Mouse (Mus musculus) liver, embryonic 11.5 days (tissue): ENCODE measurements around the gene Napa. TPM values are rescaled to one million over a fixed set of nuclear protein-coding genes. Genes with fewer than 3 reads are reported as not detected.
A peak's percentile ranks its signal among the peaks of the same experiment; 100 is the strongest.

Source experiments
- ATAC-seq: fragments of 200-750 bp; cut with Nextera tagmentation; replicated peaks from 2 replicates; pipeline ENCODE4 v1.8.0; 2017; ENCODE audit warnings: moderate number of reproducible peaks, mild to moderate bottlenecking, moderate TSS enrichment, moderate library complexity; ENCODE audit not compliant: low FRiP score
- DNase-seq: peaks from one replicate; pipeline ENCODE4 v3.0.0-alpha.2; 2017; ENCODE audit warnings: low spot score
- H3K27ac ChIP-seq: fragments of 300-500 bp; sonication (generic); 2 replicates; pipeline ENCODE4 v1.5.1; 2014; ENCODE audit warnings: mild to moderate bottlenecking, low read depth, low read length, control low read depth
- H3K27me3 ChIP-seq: fragments of 300-500 bp; sonication (generic); replicated peaks from 2 replicates; pipeline ENCODE4 v1.6.1; 2014; ENCODE audit warnings: low read length, mixed read lengths; ENCODE audit not compliant: control insufficient read depth, insufficient read depth
- H3K36me3 ChIP-seq: fragments of 300-500 bp; sonication (generic); 2 replicates; pipeline ENCODE4 v1.6.1; 2014; ENCODE audit warnings: mild to moderate bottlenecking, low read length, moderate library complexity, mixed read lengths; ENCODE audit not compliant: control insufficient read depth, insufficient read depth
- H3K4me1 ChIP-seq: fragments of 300-500 bp; sonication (generic); replicated peaks from 2 replicates; pipeline ENCODE4 v1.6.1; 2014; ENCODE audit warnings: low read length, mixed read lengths; ENCODE audit not compliant: control insufficient read depth, insufficient read depth
- H3K4me2 ChIP-seq: fragments of 300-500 bp; sonication (generic); 2 replicates; pipeline ENCODE4 v1.6.1; 2014; ENCODE audit warnings: mild to moderate bottlenecking, control low read depth, moderate library complexity
- H3K4me3 ChIP-seq: fragments of 300-500 bp; sonication (generic); 2 replicates; pipeline ENCODE4 v1.5.1; 2014; ENCODE audit warnings: low read depth, low read length, control low read depth
- H3K9ac ChIP-seq: fragments of 300-500 bp; sonication (generic); 2 replicates; pipeline ENCODE4 v1.6.1; 2014; ENCODE audit warnings: low read depth, low read length, control low read depth
- H3K9me3 ChIP-seq: fragments of 300-500 bp; sonication (generic); 2 replicates; pipeline ENCODE4 v1.6.1; 2016; ENCODE audit warnings: low read length, inconsistent platforms, mixed read lengths; ENCODE audit not compliant: control insufficient read depth
- WGBS: fragments of 180-500 bp; shearing (Covaris S2); extraction: QIAGEN DNeasy Blood & Tissue Kit; methylation state at CpG from one replicate; pipeline ENCODE4 v1.1.7; 2014; 5-methylcytosine and 5-hydroxymethylcytosine counted together
- polyA plus RNA-seq: library from polyadenylated mRNA; unstranded; fragments of >200 nt; fragmentation: Nextera tagmentation; extraction: Ambion mirVana; gene quantifications from 2 replicates; pipeline ENCODE4 v1.2.1, GENCODE M21; 2014

The Napa gene
- polyA plus RNA-seq, 1 experiment from 2014 or later = 174 TPM

DNA sequence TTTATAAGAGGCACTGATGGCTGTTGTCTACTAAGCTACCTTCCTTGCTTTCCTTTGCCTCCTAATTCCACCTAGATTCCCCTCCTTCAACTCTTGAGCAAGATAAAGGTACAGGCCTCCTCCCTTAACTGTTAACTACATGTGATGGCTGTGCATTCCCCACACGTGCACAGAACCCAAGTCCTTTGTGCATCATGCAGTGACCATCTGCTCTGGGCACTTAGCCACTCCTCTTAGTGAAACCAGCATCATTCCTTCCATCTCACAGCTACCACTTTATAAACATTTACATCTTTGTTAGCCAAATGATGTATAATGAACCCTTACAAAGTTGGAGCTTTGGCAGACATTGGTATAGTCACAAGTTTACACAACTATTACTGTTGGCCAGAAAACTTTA lies 18.3 kb upstream of the Napa start:
- no peak overlapping the region for H3K4me2 ChIP-seq
- 56% methylated on average over 1 of the region's 1 CpGs for WGBS
- H3K4me1 ChIP-seq = no peaks in the 10 kb centered on the region
- ATAC-seq (no peak), DNase-seq (no peak)
- H3K4me3 ChIP-seq = no peak overlapping the region
- H3K9me3 ChIP-seq = no peaks in the 10 kb centered on the region
- no peaks in the 10 kb centered on the region for H3K36me3 ChIP-seq
- H3K27ac ChIP-seq = no peak overlapping the region
- H3K27me3 ChIP-seq = no peaks in the 10 kb centered on the region
- no peak overlapping the region for H3K9ac ChIP-seq

- no peak overlapping the region for H3K27ac ChIP-seq
- no peak overlapping the region for H3K4me3 ChIP-seq
- no peaks in the 10 kb centered on the region for H3K9me3 ChIP-seq
- no peaks in the 10 kb centered on the region for H3K4me1 ChIP-seq
- H3K27me3 ChIP-seq = peaks cover 3% of the 10 kb centered on the region; the same call in 1 of the 2 replicates
- DNase-seq = no peak
- no peak overlapping the region for H3K9ac ChIP-seq
- no peak for ATAC-seq
- H3K4me2 ChIP-seq = no peak overlapping the region
- H3K36me3 ChIP-seq = no peaks in the 10 kb centered on the region
- 64% methylated on average over 4 of the region's 4 CpGs for WGBS
Measured at GRCm38 (mm10) chr7:16080581-16080980, 17.7 kb upstream of the Napa start.

GRCm38 (mm10) chr7:16083361-16083760 lies 14.9 kb upstream of the Napa start:
- H3K4me1 ChIP-seq = no peaks in the 10 kb centered on the region
- no peak overlapping the region for H3K9ac ChIP-seq
- H3K36me3 ChIP-seq = no peaks in the 10 kb centered on the region
- no peak overlapping the region for H3K27ac ChIP-seq
- no peaks in the 10 kb centered on the region for H3K9me3 ChIP-seq
- DNase-seq = no peak
- no peak overlapping the region for H3K4me2 ChIP-seq
- no peak overlapping the region for H3K4me3 ChIP-seq
- H3K27me3 ChIP-seq = peaks cover 3% of the 10 kb centered on the region; the same call in 1 of the 2 replicates
- WGBS = 52% methylated on average over 4 of the region's 4 CpGs
- no peak for ATAC-seq

- 72% methylated on average over 2 of the region's 2 CpGs for WGBS
- Histone ChIP-seq H3K27me3 (peaks cover 3% of the 10 kb centered on the region; the same call in 1 of the 2 replicates), H3K36me3 (no peaks in the 10 kb centered on the region), H3K9ac (no peak overlapping the region), H3K4me3 (no peak overlapping the region), H3K9me3 (no peaks in the 10 kb centered on the region), H3K4me2 (no peak overlapping the region), H3K27ac (no peak overlapping the region), H3K4me1 (no peaks in the 10 kb centered on the region)
- ATAC-seq = no peak
- DNase-seq = no peak
Measured at GRCm38 (mm10) chr7:16087587-16087986, 10.7 kb upstream of the Napa start.

DNA sequence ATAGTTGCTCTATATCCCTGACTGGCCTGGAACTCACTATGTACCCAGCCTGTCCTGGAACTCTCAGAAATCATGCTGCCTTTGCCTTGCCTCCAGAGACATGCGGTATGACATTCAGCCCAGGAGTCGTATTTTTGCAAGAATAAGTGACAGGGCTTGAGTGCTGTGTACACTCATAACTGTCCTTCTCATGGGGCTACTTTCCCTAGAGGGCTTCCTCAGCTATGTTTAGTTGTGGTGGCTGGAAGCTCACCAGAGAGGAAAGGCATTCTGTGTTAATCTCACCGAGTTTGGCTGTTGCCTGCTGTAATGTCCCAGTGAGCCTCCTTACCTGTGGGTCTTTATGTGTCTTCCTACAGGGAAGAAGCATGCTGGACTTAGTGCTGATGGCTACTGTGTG lies 3.7 kb upstream of the Napa start:
- peaks cover 6% of the 10 kb centered on the region for H3K4me1 ChIP-seq
- WGBS = 68% methylated on average over 3 of the region's 3 CpGs

DNA sequence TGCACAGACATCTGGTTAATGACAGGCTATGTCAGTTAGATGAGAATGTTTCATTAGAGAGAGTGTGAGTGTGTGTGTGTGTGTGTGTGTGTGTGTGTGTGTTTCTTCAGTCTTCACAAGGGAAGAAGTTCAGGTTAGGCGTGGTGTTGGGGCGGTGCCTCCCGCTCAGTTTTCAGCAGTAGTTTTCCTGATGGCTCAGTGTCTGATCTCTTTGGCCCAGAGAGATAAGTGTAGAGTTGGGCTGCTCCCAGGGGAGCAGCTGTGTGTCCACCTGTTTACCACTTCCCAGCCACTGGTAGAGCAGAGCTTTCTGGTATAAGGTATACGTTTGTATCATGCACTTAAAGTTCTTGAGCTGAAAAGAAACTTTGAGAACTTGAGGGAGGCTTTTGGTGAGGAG lies 1.6 kb downstream of the Napa start:
- ATAC-seq (peak; percentile 30; the same call in 1 of the 2 replicates), DNase-seq (no peak)
- H3K4me3 ChIP-seq = peak overlapping the region; percentile 99
- peak overlapping the region; percentile 79 for H3K27ac ChIP-seq
- peaks cover 19% of the 10 kb centered on the region for H3K4me1 ChIP-seq
- WGBS = 52% methylated on average over 4 of the region's 4 CpGs
- H3K9me3 ChIP-seq = no peaks in the 10 kb centered on the region
- H3K9ac ChIP-seq = peak overlapping the region; percentile 97
- H3K36me3 ChIP-seq = peaks cover 18% of the 10 kb centered on the region
- H3K27me3 ChIP-seq = peaks cover 5% of the 10 kb centered on the region
- peak overlapping the region; percentile 83 for H3K4me2 ChIP-seq

More for the DNA sequence above, 3.7 kb upstream of the Napa start:
- no peak overlapping the region for H3K4me2 ChIP-seq
- H3K9me3 ChIP-seq = no peaks in the 10 kb centered on the region
- DNase-seq (no peak), ATAC-seq (no peak)
- no peaks in the 10 kb centered on the region for H3K36me3 ChIP-seq
- no peak overlapping the region for H3K4me3 ChIP-seq
- H3K27ac ChIP-seq = no peak overlapping the region
- H3K27me3 ChIP-seq = peaks cover 7% of the 10 kb centered on the region
- H3K9ac ChIP-seq = no peak overlapping the region

- ATAC-seq = no peak
- Histone ChIP-seq H3K36me3 (peaks cover 19% of the 10 kb centered on the region), H3K4me3 (no peak overlapping the region), H3K4me2 (no peak overlapping the region), H3K9me3 (no peaks in the 10 kb centered on the region), H3K27ac (no peak overlapping the region), H3K4me1 (peaks cover 19% of the 10 kb centered on the region), H3K27me3 (no peaks in the 10 kb centered on the region; the same call in 1 of the 2 replicates), H3K9ac (peak overlapping the region; percentile 97; the same call in 1 of the 2 replicates)
- 76% methylated on average over 7 of the region's 7 CpGs for whole genome bisulfite sequencing
- DNase-seq = no peak
Measured at GRCm38 (mm10) chr7:16101081-16101480, 2.8 kb downstream of the Napa start.

DNA sequence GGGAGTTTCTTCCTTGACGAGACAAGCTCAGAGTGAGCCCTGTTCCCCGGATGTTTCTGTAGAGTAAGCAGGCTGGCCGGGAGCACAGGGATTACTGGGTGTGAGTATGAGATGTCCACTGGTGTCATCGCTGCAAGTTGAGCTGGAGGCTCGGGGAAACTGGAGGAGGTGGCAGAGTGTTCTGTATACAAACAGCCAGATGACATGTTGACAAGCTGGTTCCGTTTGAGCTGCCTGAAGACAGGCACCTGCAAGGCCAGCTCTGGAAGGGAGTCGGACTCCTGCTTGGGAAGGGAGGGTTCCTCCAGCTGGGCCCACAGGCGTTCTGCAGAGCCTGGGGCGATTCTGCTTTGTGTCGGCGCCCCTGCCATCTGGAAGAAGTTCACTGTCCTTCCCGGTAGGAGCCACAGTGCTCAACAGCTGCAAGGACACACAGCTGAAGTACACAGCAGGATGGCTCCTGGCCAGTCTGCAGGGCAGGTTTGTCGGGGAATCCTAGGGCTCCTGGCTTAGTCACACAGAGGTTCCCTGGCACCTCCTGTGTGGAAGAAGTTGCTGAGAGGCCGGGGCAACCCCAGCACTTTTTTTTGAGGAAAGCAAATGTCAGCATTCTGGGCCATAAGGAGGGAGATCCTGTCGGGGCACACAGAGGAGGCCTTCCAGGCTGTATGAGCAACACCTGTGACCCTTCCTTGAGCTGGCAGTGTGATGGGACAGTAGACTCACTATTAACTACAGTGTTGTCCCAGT lies 3.6 kb downstream of the Napa start:
- ATAC-seq (no peak), DNase-seq (no peak)
- Histone ChIP-seq H3K27ac (no peak overlapping the region), H3K36me3 (peaks cover 19% of the 10 kb centered on the region), H3K27me3 (no peaks in the 10 kb centered on the region), H3K9me3 (no peaks in the 10 kb centered on the region), H3K4me3 (no peak overlapping the region), H3K4me1 (peaks cover 19% of the 10 kb centered on the region), H3K4me2 (no peak overlapping the region), H3K9ac (no peak overlapping the region)
- WGBS = 83% methylated on average over 15 of the region's 15 CpGs

DNA sequence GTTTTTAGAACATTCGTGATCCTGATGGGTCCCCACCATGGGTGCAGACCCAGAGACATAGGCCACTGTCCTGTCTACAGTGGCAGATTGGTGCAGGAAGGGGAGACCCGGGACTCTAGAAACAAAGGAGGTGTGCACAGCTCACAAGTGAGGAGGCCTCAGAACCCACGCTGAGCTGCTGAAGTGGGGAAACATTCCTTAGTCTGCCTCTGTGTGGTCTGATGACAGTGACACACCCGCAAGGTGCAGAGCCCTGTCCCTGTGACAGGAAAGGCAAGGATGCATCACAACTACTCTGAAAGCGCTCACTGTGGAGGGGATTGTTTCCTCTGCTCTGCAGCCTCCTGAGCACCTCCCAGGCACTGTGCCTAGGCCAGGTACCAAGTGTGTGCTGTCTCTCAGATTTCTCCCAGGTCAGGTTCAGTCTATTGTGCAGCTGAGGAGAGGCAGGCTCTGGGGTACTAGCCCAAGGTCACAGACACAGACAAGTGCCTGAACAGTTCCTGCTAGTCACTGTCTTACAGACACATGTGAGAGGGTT lies 4.5 kb downstream of the Napa start:
- no peak for DNase-seq
- 89% methylated on average over 5 of the region's 5 CpGs for WGBS
- H3K36me3 ChIP-seq = peaks cover 25% of the 10 kb centered on the region

More for the DNA sequence above, 4.5 kb downstream of the Napa start:
- ATAC-seq = no peak
- no peaks in the 10 kb centered on the region for H3K27me3 ChIP-seq
- no peak overlapping the region for H3K27ac ChIP-seq
- no peak overlapping the region for H3K4me3 ChIP-seq
- no peaks in the 10 kb centered on the region for H3K9me3 ChIP-seq
- no peak overlapping the region for H3K4me2 ChIP-seq
- H3K9ac ChIP-seq = no peak overlapping the region
- peaks cover 16% of the 10 kb centered on the region for H3K4me1 ChIP-seq
